Mouse (Mus musculus): ENCODE results near the gene Farp1.

Farp1 gene

DNA sequence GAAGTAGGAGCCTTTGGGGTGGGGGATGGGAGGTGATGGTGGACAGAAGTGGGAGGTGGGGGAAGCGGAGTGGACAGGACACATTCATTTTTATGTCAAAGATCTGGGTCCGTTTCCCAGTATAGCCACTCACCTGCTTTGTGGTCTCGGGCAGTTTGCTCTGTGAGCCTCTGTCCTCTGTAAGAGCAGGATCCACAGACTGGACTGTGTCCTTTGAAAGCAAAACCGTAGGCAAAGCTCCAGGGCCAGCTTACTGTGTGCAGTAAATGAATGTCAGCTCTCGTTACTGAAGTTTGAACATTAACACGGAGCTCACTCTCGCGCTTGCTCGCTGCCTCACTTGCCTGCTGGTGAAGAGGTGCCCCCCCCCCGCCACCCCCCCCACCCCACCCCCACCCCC is 110.7 kb downstream of the Farp1 start:
- DNase-seq (ENCODE audit: low read depth, low spot score) = no peak

- DNase-seq (ENCODE audit: low read depth, low spot score) = no peak
Observed at GRCm38 (mm10) chr14:121146213-121146612, 111.2 kb downstream of the Farp1 start.

- DNase-seq (ENCODE audit: low read depth, low spot score) = no peak
Observed at GRCm38 (mm10) chr14:121147026-121147425, 112.0 kb downstream of the Farp1 start.

DNA sequence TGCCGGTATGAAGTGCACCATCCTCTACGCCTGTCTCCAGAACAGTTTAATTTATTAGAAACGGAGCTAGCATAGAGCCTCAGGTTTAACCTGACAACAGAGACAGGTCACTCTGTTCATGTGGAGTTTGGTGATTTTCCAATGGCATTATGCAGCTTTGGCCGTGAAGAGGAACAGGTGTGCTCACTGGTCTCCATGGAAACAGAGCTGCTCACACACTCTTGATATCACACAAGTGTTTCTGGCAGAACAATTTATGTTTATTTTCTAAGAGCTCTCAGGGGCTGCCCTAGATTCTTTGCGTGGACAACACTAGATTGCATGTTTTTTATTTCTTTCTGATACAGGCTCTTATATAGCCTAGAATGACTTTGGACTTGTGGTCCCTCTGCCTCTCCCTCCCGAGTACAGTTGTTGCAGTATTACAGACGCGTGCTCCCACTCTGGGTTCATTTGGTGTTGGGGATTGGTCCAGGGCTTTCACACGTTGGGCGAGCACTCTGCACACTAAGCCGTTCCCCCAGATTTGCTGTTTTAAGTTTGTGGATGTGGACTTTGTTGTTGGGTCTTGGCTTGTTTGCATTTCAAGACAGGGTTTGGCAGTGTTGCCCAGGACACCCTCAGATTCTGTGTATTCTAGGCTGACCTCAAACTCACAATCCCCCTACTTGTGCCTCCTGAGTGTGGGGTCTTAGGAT is 113.2 kb downstream of the Farp1 start:
- no peak for DNase-seq (ENCODE audit: low read depth, low spot score)

DNA sequence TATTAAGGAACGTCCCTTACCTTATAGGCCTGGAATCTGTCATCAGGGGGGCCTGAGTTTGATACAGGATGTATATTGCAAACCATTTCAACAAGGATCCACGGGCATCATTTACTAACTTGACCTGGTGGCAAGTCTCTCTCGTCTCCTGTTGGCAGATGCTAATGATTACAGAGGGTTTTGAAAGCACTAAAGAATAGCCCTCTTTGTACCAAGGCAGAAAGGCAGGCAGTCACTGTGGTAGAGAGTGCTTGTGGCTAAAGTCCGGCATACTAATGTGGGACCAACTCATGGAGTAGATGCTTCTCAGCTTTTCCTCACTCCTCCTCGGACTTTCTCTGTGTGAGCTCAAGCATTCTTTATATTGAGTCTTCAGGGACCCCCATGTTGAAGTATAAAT is 115.0 kb downstream of the Farp1 start:
- no peak for DNase-seq (ENCODE audit: low read depth, low spot score)

GRCm38 (mm10) chr14:121151837-121152236 is 116.8 kb downstream of the Farp1 start:
- no peak for DNase-seq (ENCODE audit: low read depth, low spot score)

DNA sequence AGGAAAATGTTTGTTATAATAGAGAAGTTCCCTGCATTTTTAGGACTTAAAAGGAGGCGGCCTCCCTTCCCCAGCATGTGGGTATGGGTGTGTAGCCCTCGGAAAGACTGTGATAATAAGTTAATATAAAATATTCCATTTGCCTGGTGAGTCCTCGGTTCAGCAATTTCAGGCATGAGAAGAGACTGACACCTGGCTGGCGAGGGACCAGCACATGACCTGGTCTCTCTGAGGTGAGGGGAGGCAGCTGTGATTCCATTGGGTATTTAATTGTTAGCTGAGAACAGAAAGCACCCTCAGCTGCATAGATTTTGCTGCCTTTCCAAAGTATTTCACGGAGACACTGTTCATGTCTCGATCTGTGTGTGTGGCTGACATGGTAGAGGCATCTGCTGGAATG is 117.8 kb downstream of the Farp1 start:
- DNase-seq (ENCODE audit: low read depth, low spot score) = no peak

GRCm38 (mm10) chr14:121153260-121153659 is 118.3 kb downstream of the Farp1 start:
- DNase-seq (ENCODE audit: low read depth, low spot score) = no peak

DNA sequence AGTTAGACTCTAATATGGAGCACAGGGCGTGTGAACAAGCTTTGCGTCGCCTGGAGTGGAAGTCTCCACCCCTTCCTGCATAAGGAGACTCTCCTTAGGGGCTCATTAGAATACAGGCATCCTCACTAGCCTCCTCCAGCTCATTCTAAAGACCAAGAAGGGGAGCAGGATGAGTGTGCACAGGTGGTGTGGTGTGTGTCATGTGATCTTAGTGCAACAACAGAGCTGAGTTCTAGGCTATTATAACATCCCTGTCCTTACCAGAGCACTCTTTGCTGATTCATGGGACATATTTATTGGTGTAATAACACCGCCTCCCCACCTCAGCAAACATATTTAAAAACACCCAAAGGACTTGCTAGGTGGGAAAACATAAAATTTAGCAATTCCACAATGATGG is 120.2 kb downstream of the Farp1 start:
- DNase-seq (ENCODE audit: low read depth, low spot score) = no peak

GRCm38 (mm10) chr14:121158616-121159015 is 123.6 kb downstream of the Farp1 start:
- DNase-seq (ENCODE audit: low read depth, low spot score) = no peak

DNA sequence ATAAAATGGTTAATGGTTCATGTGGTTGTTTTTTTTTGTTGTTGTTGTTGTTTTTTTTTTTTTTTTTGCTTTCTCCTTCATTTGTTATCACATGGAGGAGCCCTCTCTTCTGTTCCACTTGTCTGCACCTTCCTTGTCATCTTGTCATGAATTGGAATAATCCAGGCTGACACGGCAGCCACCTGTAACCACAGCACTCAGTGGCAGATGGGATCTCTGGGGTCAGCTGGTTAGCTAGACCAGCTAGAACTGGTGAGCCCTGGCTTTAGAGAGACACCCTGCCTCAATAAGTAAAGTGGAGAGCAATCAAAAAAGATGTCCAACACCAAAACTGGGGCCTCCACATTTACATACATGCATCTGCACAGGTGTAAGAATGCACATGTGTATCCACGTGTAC is 127.8 kb downstream of the Farp1 start:
- no peak for DNase-seq (ENCODE audit: low read depth, low spot score)

GRCm38 (mm10) chr14:121164866-121165265 is 129.9 kb downstream of the Farp1 start:
- peak; percentile 4 for DNase-seq (ENCODE audit: low read depth, low spot score)

GRCm38 (mm10) chr14:121165408-121166037 is 130.5 kb downstream of the Farp1 start:
- DNase-seq (ENCODE audit: low read depth, low spot score) = no peak

GRCm38 (mm10) chr14:121166038-121166436 is 131.0 kb downstream of the Farp1 start:
- no peak for DNase-seq (ENCODE audit: low read depth, low spot score)

- no peak for DNase-seq (ENCODE audit: low read depth, low spot score)
Observed at GRCm38 (mm10) chr14:121168716-121169115, 133.7 kb downstream of the Farp1 start.

GRCm38 (mm10) chr14:121170321-121170720 is 135.3 kb downstream of the Farp1 start:
- DNase-seq (ENCODE audit: low read depth, low spot score) = no peak

- no peak for DNase-seq (ENCODE audit: low read depth, low spot score)
Observed at GRCm38 (mm10) chr14:121172065-121173036, 137.4 kb downstream of the Farp1 start.

DNA sequence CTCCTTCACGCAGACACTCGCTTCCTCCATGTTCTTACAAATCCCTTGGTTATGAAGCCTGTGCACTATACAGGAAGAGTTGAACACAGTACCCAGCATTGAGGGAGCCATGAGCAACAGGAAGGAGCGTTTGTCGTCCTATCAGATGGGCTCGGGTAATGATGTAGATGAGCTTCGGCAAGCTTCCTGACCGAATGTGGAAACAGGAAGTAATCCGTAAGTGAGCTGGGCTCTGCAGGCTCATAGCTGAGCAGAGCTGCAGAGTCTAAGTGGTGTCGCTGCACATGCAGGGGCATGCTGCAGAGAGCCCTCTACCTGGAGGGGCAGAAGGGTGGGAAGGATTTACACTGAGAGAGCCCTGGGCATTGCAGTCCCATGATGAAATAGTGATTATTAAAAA is 140.4 kb downstream of the Farp1 start:
- peak; percentile 44 for DNase-seq (ENCODE audit: low read depth, low spot score)

- no peak for DNase-seq (ENCODE audit: low read depth, low spot score)
Observed at GRCm38 (mm10) chr14:121175861-121176260, 140.9 kb downstream of the Farp1 start.

GRCm38 (mm10) chr14:121177907-121178306 is 142.9 kb downstream of the Farp1 start:
- no peak for DNase-seq (ENCODE audit: low read depth, low spot score)

GRCm38 (mm10) chr14:121180611-121181010 is 145.6 kb downstream of the Farp1 start:
- DNase-seq (ENCODE audit: low read depth, low spot score) = no peak

- no peak for DNase-seq (ENCODE audit: low read depth, low spot score)
Observed at GRCm38 (mm10) chr14:121181798-121182197, 146.8 kb downstream of the Farp1 start.
